Mouse (Mus musculus) midbrain, embryonic 12.5 days (tissue): ENCODE data around the gene Htra3. TPM values are rescaled to one million over a fixed set of nuclear protein-coding genes. Genes with fewer than 3 reads are reported as not detected.

ENCODE experiments used
- ATAC-seq: fragments of 200-750 bp; cut with Nextera tagmentation; 2 replicates; pipeline ENCODE4 v1.8.0; 2017; ENCODE audit warnings: low read depth, moderate TSS enrichment, moderate library complexity; ENCODE audit not compliant: low FRiP score
- H3K27ac ChIP-seq: fragments of 300-500 bp; sonication (generic); replicated peaks from 2 replicates; pipeline ENCODE4 v1.5.1; 2016; ENCODE audit warnings: mild to moderate bottlenecking
- H3K27me3 ChIP-seq: fragments of 300-500 bp; sonication (generic); 2 replicates; pipeline ENCODE4 v1.6.1; 2016; ENCODE audit warnings: mild to moderate bottlenecking
- H3K36me3 ChIP-seq: fragments of 300-500 bp; sonication (generic); 2 replicates; pipeline ENCODE4 v1.6.1; 2016
- H3K4me1 ChIP-seq: fragments of 300-500 bp; sonication (generic); 2 replicates; pipeline ENCODE4 v1.6.1; 2016
- H3K4me2 ChIP-seq: fragments of 300-500 bp; sonication (generic); replicated peaks from 2 replicates; pipeline ENCODE4 v1.6.1; 2016; ENCODE audit warnings: mild to moderate bottlenecking, moderate library complexity
- H3K4me3 ChIP-seq: fragments of 300-500 bp; sonication (generic); 2 replicates; pipeline ENCODE4 v1.5.1; 2016; ENCODE audit warnings: mild to moderate bottlenecking
- H3K9ac ChIP-seq: fragments of 300-500 bp; sonication (generic); replicated peaks from 2 replicates; pipeline ENCODE4 v1.6.1; 2016; ENCODE audit warnings: mild to moderate bottlenecking, moderate library complexity
- H3K9me3 ChIP-seq: fragments of 300-500 bp; sonication (generic); 2 replicates; pipeline ENCODE4 v1.6.1; 2016; ENCODE audit warnings: mild to moderate bottlenecking
- WGBS: fragments of 180-500 bp; shearing (Covaris S2); methylation state at CpG from one replicate; pipeline ENCODE4 v1.1.7; 2016; 5-methylcytosine and 5-hydroxymethylcytosine counted together
- polyA plus RNA-seq: library from polyadenylated mRNA; unstranded; fragments of >200 nt; fragmentation: Nextera tagmentation; extraction: Ambion mirVana; gene quantifications from 2 replicates; pipeline ENCODE4 v1.2.1, GENCODE M21; 2016

Htra3 gene
- polyA plus RNA-seq, 1 experiment from 2014 or later = 7.8 TPM

DNA sequence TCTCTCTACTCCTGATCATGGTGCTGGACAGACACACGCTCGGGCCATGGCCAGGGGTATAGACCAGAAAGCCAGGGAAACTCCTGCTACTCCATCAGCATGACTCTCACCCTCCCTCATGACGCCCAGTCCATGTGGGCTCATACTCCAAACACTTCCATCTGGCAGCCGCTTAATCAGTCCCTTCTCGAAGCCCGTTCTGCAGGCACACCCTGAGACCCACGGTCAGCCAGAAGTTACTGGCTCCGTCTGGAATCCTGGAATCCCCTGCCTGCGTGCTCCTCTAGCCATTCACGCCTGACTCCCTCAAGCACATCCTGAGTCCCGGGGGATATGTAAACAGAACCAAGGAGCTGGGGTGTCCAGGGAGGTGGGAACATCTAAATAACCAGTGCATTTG, 11.7 kb upstream of the Htra3 start:
- no peaks in the 10 kb centered on the region for H3K9me3 ChIP-seq
- ATAC-seq = no peak

DNA sequence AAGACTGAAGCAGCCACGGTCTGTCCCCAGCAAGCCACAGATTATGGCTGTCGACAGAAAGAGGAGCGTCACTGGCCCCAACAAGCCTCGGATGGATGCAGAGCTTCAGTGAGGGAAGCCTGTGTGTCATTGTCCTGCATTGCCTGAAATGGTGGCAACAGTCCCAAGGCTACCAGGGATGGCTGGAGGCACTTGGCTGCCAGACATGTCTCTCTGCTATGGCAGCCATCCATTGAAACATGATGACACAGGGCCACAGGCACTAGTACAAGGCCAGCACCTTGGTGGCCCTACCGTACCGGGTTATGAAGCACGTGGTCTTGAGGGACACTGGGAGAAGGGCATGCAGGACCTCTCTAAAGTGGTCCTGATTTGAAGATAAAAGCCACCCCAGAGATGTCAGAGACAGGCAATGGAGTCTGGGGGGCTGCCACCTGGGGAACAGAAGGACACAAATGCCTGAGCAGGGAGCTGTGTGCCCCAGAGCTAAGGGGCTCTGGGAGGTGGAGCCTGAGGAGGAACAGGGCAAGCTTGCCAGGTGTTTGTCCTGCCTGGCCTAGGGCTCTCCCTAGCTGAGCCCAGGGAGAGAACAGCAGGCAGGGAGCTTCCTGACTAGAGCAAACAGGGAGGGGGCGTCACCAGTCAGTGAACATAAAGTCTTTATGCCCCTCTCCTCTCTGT, 11.0 kb upstream of the Htra3 start:
- H3K9ac ChIP-seq = no peak overlapping the region
- no peaks in the 10 kb centered on the region for H3K9me3 ChIP-seq
- no peak for ATAC-seq
- 85% methylated on average over 8 of the region's 8 CpGs for WGBS
- no peak overlapping the region for H3K4me3 ChIP-seq
- no peaks in the 10 kb centered on the region for H3K36me3 ChIP-seq
- no peak overlapping the region for H3K4me2 ChIP-seq
- 0 out of 2 replicates have a peak, but pooled peaks cover 3% of the 10 kb centered on the region for H3K4me1 ChIP-seq
- H3K27ac ChIP-seq = no peak overlapping the region
- no peaks in the 10 kb centered on the region for H3K27me3 ChIP-seq

More for the DNA sequence above, 11.7 kb upstream of the Htra3 start:
- no peaks in the 10 kb centered on the region for H3K36me3 ChIP-seq
- H3K4me3 ChIP-seq = no peak overlapping the region
- 73% methylated on average over 11 of the region's 11 CpGs for WGBS
- 0 out of 2 replicates have a peak, but pooled peaks cover 3% of the 10 kb centered on the region for H3K4me1 ChIP-seq
- H3K9ac ChIP-seq = no peak overlapping the region
- no peak overlapping the region for H3K27ac ChIP-seq
- no peaks in the 10 kb centered on the region for H3K27me3 ChIP-seq
- no peak overlapping the region for H3K4me2 ChIP-seq

DNA sequence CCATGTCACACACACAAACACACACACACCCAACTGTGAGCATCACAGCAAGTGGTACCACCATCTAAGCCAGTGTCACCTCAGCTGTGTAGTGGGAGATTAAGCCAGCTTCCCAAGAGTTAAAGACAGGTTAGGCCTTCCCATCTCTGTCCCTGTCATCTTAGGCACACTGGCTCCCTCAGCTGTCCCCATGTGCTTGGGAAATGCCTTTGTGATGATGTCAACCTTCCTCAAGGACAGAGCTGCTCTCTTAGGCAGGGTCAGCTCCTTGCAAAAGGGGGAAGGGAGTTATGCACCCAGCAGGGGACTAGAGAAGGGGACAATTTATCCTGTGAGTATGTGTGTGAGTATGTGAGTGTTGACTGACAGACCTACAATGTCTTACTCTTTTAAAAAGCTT, 9.8 kb upstream of the Htra3 start:
- H3K27ac ChIP-seq = no peak overlapping the region
- H3K4me3 ChIP-seq = no peak overlapping the region
- H3K9ac ChIP-seq = no peak overlapping the region
- H3K9me3 ChIP-seq = no peaks in the 10 kb centered on the region
- 0 out of 2 replicates have a peak, but pooled peaks cover 3% of the 10 kb centered on the region for H3K4me1 ChIP-seq
- no peak overlapping the region for H3K4me2 ChIP-seq
- no peak for ATAC-seq
- no peaks in the 10 kb centered on the region for H3K27me3 ChIP-seq
- no peaks in the 10 kb centered on the region for H3K36me3 ChIP-seq

DNA sequence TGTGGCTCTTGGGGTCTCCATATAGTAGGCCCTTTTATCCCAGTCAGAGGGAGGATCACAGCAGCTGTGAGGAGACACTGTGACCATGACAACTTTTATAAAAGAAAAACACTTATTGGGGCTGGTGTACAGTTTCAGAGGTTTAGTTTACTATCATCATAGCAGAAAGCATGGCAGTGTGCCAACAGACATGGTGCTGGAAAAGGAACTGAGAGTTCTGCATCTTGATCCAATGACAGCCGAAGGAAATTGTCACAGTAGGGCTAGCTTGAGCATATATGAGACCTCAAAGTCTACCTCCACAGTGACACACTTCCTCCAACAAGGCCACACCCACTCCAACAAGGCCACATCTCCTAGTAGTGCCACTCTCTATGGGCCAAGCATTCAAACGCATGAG, 9.3 kb upstream of the Htra3 start:
- ATAC-seq = no peak
- 88% methylated on average over 2 of the region's 2 CpGs for WGBS

DNA sequence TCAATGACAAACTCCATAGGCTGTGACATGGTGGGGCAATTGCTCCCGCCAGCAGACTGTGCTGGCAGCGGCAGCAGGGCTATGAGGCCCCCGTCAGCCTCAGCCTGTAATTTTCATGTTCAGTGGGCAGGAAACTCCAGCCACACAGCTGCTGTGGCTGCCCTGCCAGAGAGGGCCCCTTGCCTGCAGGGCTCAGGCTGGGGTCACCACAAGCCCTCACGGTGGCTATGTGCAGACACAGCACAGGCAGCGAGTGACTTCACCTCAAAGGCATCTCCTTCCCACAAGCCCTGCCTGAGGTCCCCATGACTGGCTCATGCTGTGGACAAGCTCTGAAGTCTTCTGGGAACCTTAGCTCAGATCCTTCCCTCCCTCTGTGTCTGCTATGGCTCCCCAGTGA, 7.5 kb upstream of the Htra3 start:
- 0 out of 2 replicates have a peak, but pooled peaks cover 3% of the 10 kb centered on the region for H3K4me1 ChIP-seq
- ATAC-seq = no peak
- 68% methylated on average over 5 of the region's 5 CpGs for WGBS
- no peak overlapping the region for H3K4me3 ChIP-seq
- H3K9me3 ChIP-seq = no peaks in the 10 kb centered on the region
- no peaks in the 10 kb centered on the region for H3K36me3 ChIP-seq
- no peak overlapping the region for H3K9ac ChIP-seq
- H3K4me2 ChIP-seq = no peak overlapping the region
- H3K27ac ChIP-seq = no peak overlapping the region
- no peaks in the 10 kb centered on the region for H3K27me3 ChIP-seq

More for the DNA sequence above, 9.3 kb upstream of the Htra3 start:
- Histone ChIP-seq H3K9ac (no peak overlapping the region), H3K4me1 (0 out of 2 replicates have a peak, but pooled peaks cover 3% of the 10 kb centered on the region), H3K36me3 (no peaks in the 10 kb centered on the region), H3K27ac (no peak overlapping the region), H3K4me3 (no peak overlapping the region), H3K9me3 (no peaks in the 10 kb centered on the region), H3K4me2 (no peak overlapping the region), H3K27me3 (no peaks in the 10 kb centered on the region)

DNA sequence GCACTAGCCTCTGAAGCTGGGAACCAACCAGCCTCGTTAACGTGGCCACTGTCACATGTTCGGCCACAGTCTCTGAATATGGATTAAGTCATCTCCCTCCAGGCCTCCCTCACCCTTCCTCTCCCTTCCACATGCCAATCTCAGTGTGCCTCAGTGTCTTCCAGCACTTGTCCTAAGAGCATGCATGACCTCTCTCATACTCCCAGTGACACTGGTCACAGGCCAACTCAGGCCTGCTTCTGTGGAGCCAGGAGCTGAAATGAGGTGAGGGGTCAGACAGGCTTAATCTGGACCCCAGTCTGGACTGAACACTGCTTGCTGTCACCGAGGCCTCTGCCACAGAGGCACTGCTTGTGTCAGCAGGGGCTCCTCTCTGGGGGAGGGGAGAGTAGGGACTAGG, 6.8 kb upstream of the Htra3 start:
- Histone ChIP-seq H3K4me3 (no peak overlapping the region), H3K4me2 (no peak overlapping the region), H3K27me3 (0 out of 2 replicates have a peak, but pooled peaks cover 4% of the 10 kb centered on the region), H3K27ac (no peak overlapping the region), H3K36me3 (no peaks in the 10 kb centered on the region), H3K9me3 (no peaks in the 10 kb centered on the region), H3K9ac (no peak overlapping the region), H3K4me1 (0 out of 2 replicates have a peak, but pooled peaks cover 2% of the 10 kb centered on the region)
- ATAC-seq = no peak
- 59% methylated on average over 4 of the region's 4 CpGs for WGBS

DNA sequence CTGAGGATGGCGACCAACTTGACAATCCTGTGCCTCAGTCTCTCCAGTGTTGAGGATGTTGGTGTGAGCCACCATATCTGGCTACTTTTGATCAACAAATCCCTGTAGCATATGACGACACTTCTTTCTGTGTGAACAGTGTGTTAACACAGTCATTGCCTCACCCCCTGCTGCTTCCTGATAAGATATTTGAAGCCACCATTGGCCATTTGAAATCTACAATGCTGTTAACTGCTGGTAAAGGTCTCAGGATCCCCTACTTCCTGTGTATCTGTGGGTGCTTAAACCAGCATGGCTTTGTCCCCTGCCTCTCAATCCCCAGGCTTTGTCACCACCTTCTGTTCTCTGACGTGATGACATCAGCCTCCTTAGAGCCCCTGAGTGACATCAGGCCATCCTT, 5.5 kb upstream of the Htra3 start:
- Histone ChIP-seq H3K4me2 (no peak overlapping the region), H3K27ac (no peak overlapping the region), H3K9ac (no peak overlapping the region), H3K4me1 (no peaks in the 10 kb centered on the region), H3K36me3 (no peaks in the 10 kb centered on the region), H3K27me3 (peaks cover 15% of the 10 kb centered on the region), H3K9me3 (no peaks in the 10 kb centered on the region), H3K4me3 (no peak overlapping the region)
- ATAC-seq = no peak
- WGBS = 62% methylated on average over 3 of the region's 3 CpGs

DNA sequence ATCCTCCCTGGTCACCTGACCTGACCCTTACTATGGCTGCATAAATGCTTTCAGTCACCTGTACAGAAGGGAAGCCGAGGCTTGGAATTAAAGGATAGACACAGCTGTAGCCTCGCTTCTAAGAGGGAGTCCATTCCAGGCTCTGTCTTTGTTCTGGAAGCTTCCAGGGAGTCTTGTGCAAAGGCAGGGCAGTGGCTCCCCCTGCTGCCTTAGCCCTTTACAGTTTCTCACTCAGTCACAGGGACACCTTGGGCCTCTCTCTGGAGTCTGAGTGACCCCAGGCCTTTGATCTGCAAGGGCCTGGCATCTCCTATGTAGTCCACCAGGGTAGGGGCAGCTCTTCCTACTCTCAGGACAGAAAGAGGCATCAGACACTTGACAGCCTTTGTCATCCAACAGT, 1.4 kb upstream of the Htra3 start:
- H3K27me3 ChIP-seq = peaks cover 48% of the 10 kb centered on the region
- no peaks in the 10 kb centered on the region for H3K9me3 ChIP-seq
- H3K27ac ChIP-seq = no peak overlapping the region
- H3K4me3 ChIP-seq = no peak overlapping the region
- WGBS = 61% methylated on average over 2 of the region's 2 CpGs
- no peak overlapping the region for H3K4me2 ChIP-seq
- 0 out of 2 replicates have a peak, but pooled peaks cover 7% of the 10 kb centered on the region for H3K4me1 ChIP-seq
- ATAC-seq = no peak
- no peaks in the 10 kb centered on the region for H3K36me3 ChIP-seq
- no peak overlapping the region for H3K9ac ChIP-seq

DNA sequence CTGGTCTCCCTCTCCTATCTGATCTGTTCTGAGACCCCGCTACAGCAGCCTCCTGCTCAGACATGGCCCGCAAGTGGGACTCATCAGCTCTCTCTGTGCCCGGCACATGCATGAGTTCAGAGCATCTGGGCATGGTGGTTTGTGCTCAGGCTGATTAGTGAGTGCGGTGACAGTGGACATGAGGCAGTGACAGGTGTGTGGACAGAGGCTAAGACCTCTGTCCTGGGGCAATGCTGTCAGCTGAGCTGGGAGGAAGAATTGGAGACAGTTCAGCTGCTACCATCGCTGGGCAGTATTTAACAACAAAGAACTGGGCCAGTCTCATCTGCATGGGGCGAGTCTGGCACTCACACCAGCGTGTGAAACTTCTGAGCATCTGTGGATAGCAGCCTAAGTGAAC, 2.6 kb downstream of the Htra3 start:
- Histone ChIP-seq H3K4me1 (0 out of 2 replicates have a peak, but pooled peaks cover 10% of the 10 kb centered on the region), H3K9me3 (no peaks in the 10 kb centered on the region), H3K9ac (no peak overlapping the region), H3K27ac (no peak overlapping the region), H3K27me3 (peaks cover 48% of the 10 kb centered on the region), H3K4me2 (no peak overlapping the region), H3K36me3 (no peaks in the 10 kb centered on the region), H3K4me3 (no peak overlapping the region)
- WGBS = 92% methylated on average over 7 of the region's 7 CpGs
- ATAC-seq = no peak

DNA sequence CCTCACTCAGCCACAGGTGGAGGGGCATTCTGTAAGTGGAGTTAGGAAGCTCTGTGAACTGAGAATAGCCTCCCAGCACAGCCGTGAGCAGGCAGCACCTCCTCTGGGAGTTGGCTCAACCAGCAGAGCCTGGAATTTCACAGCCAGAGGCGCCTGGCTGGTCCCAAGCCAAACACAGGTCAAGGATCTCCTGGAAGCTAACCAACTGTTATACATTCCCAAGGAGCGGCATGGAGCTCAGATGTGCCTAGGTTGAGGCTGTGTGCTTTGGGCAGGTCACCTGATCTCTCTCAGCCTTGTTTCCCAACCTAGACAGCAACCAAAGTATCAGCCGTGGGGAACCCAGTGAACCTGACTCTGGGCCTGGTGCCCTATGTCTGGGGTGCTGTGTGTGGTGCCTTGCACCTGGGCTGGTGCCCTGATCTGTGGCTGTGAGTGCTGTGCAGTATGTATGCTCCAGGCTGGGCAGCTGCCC, 5.5 kb downstream of the Htra3 start:
- no peak overlapping the region for H3K4me3 ChIP-seq
- no peak overlapping the region for H3K27ac ChIP-seq
- H3K36me3 ChIP-seq = no peaks in the 10 kb centered on the region
- no peak overlapping the region for H3K4me2 ChIP-seq
- 74% methylated on average over 4 of the region's 4 CpGs for WGBS
- no peak overlapping the region for H3K9ac ChIP-seq
- ATAC-seq = no peak
- H3K9me3 ChIP-seq = no peaks in the 10 kb centered on the region
- peaks cover 23% of the 10 kb centered on the region for H3K27me3 ChIP-seq
- H3K4me1 ChIP-seq = 0 out of 2 replicates have a peak, but pooled peaks cover 10% of the 10 kb centered on the region

DNA sequence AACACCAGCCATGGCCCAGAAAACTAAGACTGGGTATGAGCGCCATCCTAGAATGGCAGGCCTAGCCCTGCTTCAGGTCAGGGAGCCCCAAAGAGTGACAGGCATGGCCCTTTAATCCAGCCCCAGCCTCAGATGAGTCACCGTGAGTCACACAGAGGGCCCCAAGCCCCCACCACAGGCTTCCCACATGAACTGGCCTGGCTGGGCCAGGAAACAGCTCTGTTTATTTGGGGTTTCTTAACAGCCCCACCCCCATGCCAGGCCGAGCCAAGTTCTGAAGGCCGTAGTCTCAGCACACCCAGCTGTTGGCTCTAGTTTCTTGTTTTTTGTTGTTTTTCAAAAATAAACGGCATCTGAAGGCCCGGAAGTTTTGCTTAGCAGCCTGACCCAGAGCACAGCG, 6.5 kb downstream of the Htra3 start:
- Histone ChIP-seq H3K9ac (no peak overlapping the region), H3K27me3 (peaks cover 13% of the 10 kb centered on the region), H3K4me2 (no peak overlapping the region), H3K4me1 (0 out of 2 replicates have a peak, but pooled peaks cover 6% of the 10 kb centered on the region), H3K36me3 (no peaks in the 10 kb centered on the region), H3K9me3 (no peaks in the 10 kb centered on the region), H3K4me3 (no peak overlapping the region), H3K27ac (0 out of 2 replicates have a peak overlapping the region, but pooled peaks have one; percentile 0)
- ATAC-seq = no peak
- 73% methylated on average over 7 of the region's 7 CpGs for WGBS

DNA sequence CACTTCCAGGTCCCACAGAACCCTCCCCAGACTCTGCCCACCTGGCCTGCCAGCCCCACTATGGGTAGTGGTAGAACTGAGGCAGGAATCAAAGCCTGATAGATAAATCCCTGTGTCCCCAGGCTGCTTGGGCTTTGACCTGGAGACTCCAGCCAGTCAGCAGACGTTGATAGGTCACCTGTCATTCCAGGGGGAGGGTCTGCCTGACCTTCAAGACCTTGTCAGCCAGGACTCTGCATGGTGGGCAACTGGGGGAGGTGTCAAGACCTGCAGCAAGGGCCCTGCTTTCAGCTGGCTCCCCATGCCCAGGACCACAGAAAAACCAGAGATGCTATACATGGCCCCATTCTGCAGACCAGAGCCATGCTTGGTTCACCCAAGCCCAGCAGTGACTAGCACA, 7.0 kb downstream of the Htra3 start:
- Histone ChIP-seq H3K4me2 (no peak overlapping the region), H3K36me3 (no peaks in the 10 kb centered on the region), H3K4me3 (no peak overlapping the region), H3K4me1 (0 out of 2 replicates have a peak, but pooled peaks cover 6% of the 10 kb centered on the region), H3K27me3 (peaks cover 8% of the 10 kb centered on the region), H3K9ac (no peak overlapping the region), H3K9me3 (no peaks in the 10 kb centered on the region), H3K27ac (0 out of 2 replicates have a peak overlapping the region, but pooled peaks have one; percentile 0)
- ATAC-seq = no peak
- 64% methylated on average over 1 of the region's 1 CpGs for WGBS
